Mouse (Mus musculus) layer of hippocampus, adult 9-11 months (tissue): ENCODE results near the gene Cct2.
"Not testable (repeated sequence)": the region's sequence is repeated elsewhere in the genome, so short reads cannot be mapped to it uniquely, and the experiment has no call there.

Source experiments
- DNase-seq: peaks from one replicate; pipeline ENCODE4 v3.0.0; 2022

Gene Cct2

GRCm38 (mm10) chr10:117049961-117050597 lies 13.5 kb downstream of the Cct2 start:
- no peak for DNase-seq

GRCm38 (mm10) chr10:117049253-117049652 lies 14.4 kb downstream of the Cct2 start:
- no peak for DNase-seq

- DNase-seq, result peak; percentile 47
Observed at GRCm38 (mm10) chr10:117045175-117046056, 18.2 kb downstream of the Cct2 start, which contains the start of gene Lrrc10. Gene Lrrc10 (plus strand): TSS chr10:117045341.

GRCm38 (mm10) chr10:117043497-117044166 lies 20.0 kb downstream of the Cct2 start:
- not testable (repeated sequence) for DNase-seq

GRCm38 (mm10) chr10:117042295-117042694 lies 21.3 kb downstream of the Cct2 start:
- DNase-seq, result no peak

GRCm38 (mm10) chr10:117040355-117040754 lies 23.3 kb downstream of the Cct2 start:
- DNase-seq, result no peak

- DNase-seq, result peak; percentile 65
Observed at GRCm38 (mm10) chr10:117033785-117034184, 29.8 kb downstream of the Cct2 start.

- DNase-seq, result no peak
Observed at GRCm38 (mm10) chr10:117031160-117031559, 32.5 kb downstream of the Cct2 start.

GRCm38 (mm10) chr10:117026176-117026575 lies 37.4 kb downstream of the Cct2 start:
- no peak for DNase-seq

- not testable (repeated sequence) for DNase-seq
Observed at GRCm38 (mm10) chr10:117025776-117026175, 37.8 kb downstream of the Cct2 start.

GRCm38 (mm10) chr10:117023693-117024092 lies 39.9 kb downstream of the Cct2 start:
- DNase-seq, result no peak

- no peak for DNase-seq
Observed at GRCm38 (mm10) chr10:117021020-117021754, 42.4 kb downstream of the Cct2 start.

- no peak for DNase-seq
Observed at GRCm38 (mm10) chr10:117018281-117018840, 45.3 kb downstream of the Cct2 start.

GRCm38 (mm10) chr10:117014565-117014964 lies 49.0 kb downstream of the Cct2 start:
- no peak for DNase-seq

- DNase-seq, result peak; percentile 76
Observed at GRCm38 (mm10) chr10:117013689-117014390, 49.8 kb downstream of the Cct2 start.

- no peak for DNase-seq
Observed at GRCm38 (mm10) chr10:117011047-117011446, 52.6 kb downstream of the Cct2 start.

GRCm38 (mm10) chr10:117009691-117010090 lies 53.9 kb downstream of the Cct2 start:
- DNase-seq, result no peak

- no peak for DNase-seq
Observed at GRCm38 (mm10) chr10:117005707-117006464, 57.7 kb downstream of the Cct2 start.

GRCm38 (mm10) chr10:117004695-117005094 lies 58.9 kb downstream of the Cct2 start:
- no peak for DNase-seq
